Mouse (Mus musculus): ENCODE measurements around the gene Gpr107.

The Gpr107 gene

GRCm38 (mm10) chr2:31151892-31152812 is at the start of gene Gpr107:
Gene Gpr107, plus strand, starts transcription at chr2:31152316.
- peak; percentile 81 for DNase-seq

DNA sequence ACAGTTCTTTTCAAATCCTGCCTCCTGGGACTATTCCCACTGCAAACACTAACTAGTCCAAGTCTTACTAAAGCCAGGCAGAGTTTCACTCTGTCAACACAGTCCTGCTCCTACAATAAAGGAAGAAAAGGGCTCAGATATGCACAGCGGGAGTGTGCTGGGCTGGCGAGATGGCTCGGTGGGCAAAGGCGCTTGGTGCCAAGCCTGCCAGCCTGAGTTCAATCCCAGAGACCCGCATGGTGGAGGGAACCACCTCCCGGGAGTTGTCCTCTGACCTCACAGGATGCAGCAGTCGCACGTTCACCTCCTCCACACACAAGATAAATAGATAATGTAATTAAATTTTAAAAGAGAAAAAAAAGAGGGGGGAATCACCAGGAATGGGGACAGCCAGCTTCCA is 48.8 kb upstream of the Gpr107 start:
- DNase-seq = no peak

DNA sequence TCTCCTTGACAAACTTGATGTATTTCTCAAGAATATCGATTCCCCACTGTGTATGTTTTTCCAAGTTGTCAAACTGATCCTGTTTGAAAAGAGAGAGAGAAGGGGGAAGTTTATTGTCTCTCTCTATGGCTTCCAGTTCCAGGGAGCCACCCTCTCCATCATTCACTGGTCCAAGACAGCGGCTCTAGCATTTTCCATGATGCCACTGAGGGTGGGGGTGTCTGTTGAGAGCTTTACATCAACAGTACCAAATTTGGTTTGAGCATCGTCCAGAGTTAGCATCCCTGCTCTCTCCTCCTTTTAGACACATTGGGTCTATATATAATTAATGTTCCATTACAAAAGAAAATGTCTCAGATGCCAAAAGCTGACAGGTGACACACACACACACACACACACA is 46.8 kb upstream of the Gpr107 start:
- no peak for DNase-seq

DNA sequence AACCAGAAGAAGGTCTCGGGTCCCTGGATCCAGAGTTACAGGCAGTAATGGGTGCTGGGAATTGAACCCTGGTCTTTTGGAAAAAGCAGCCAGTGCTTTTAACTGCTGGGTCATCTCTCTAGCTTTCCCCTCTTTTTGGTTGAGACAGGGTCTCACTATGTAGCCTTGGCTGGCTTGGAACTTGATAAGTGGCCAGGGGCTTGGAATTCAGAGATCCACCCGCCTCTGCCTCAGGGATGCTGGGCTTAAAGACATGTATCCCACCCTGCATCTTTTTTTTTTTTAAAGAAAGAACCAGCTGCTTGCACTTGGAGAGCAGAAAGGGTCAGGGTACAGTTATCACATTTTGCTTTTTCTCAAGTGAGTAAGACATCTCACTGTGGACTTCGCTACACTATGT is 46.1 kb upstream of the Gpr107 start:
- no peak for DNase-seq

DNA sequence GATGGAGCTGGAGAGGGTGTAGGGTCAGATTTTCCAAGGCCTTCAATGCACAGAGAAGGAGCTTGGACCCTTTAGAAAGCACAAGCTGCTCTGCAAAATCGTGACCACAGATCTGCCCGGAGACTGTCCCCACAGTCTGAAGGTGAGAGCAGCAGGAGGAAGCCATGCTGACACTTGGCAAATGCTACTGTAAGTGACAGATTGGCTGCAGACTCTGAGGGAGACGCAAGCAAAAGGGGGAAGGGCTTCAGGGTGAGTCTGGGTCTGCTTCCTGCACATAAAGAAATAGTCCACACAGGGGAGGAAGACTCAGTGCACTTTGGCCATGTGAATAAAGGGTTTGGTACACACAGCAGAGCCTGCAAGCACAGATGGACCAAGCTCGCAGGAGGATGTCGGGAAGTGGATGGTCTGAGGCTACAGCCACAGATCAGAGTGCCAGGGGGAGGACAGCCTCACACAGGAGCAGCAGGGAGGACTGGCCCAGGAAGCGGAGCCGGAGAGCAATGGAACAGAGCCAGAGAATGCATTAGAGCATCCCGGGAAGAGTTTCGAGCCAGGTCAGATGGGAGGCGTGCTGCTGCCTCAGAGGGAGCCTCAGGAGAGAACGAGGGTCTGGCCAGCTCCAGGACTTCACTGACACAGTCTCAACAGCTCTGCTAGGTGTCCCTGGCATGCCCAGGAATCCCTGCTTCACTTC is 45.3 kb upstream of the Gpr107 start:
- peak; percentile 98 for DNase-seq

DNA sequence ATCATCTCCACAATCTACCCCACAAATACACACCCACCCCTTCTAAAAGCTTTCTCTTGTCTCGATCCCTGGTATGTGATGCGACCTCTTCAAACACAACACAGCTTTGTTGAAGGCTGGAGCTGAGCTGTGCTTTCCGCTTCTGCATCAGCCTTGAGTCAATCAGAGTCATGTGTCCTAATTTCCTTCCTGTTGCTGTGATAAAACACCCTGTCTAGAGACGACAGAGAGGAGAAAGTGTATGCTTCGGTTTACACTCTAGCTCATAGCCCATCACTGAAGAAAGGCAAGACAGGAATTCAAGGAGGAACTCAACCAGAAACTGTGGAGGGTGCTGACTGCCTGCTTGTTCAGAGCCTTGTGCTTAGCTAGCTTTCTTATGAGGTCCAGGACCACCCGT is 43.9 kb upstream of the Gpr107 start:
- DNase-seq = no peak

DNA sequence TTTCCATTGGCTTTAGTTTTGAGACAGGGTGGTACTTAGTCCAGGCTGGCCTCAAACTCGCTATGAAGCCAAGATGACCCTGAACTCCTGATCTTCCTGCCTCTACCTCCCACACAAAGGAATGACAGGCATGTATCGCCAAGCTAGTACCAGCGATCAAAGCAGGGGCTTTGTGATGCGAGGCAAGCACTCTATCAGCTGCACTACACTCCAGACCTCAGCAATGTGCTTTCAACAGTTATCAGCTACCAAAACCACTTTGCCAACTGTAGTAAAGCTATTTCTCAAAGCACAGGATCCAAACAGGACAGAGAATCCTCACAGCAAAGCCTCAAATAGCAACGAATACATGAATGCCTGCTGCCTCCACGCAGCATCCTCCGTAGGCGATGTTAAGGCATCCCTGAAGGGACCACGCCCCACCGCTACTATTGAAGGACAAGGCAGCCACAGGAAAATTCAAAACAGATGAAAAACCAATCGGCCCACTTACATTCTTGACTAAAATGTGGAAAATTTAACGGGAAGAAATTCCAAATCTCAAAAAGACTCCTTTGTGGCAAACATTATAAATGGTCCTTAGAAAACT is 42.1 kb upstream of the Gpr107 start:
- DNase-seq = no peak

DNA sequence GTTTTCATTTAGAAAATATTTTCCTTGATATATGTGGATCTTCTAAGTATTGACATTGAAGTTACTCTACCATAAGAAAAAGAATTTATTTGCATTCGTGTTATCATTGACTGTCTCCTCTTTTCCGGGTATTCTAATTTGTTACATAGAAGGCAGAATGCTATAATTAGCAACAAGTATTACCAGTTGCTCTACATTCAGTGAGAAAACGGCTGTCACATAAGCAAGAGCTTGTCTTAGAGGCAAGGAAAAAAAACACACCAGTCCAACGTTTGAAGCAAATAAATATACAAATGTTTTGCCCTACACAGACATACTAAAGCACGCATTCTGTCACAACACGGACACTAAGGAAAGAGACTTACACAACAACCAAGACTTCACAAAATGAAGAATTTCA is 40.4 kb upstream of the Gpr107 start:
- no peak for DNase-seq

DNA sequence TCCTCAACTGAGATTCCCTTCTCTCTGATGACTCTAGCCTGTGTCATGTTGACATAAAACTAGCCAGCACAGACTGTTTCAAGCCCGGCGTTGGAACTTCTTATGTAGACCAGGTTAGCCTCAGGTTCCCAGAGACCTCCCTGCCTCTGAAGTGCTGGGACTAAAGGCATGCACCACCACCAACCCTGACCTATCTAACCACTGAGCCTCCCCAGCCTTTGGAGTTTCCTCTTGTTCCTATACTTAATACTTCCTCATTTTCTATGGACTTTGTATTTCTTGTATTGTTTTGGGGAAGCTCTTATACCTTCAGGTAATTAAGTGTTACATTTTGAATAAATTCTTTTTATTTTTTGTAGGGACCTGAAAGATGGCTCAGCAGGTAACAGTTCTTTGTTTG is 37.9 kb upstream of the Gpr107 start:
- DNase-seq = no peak

DNA sequence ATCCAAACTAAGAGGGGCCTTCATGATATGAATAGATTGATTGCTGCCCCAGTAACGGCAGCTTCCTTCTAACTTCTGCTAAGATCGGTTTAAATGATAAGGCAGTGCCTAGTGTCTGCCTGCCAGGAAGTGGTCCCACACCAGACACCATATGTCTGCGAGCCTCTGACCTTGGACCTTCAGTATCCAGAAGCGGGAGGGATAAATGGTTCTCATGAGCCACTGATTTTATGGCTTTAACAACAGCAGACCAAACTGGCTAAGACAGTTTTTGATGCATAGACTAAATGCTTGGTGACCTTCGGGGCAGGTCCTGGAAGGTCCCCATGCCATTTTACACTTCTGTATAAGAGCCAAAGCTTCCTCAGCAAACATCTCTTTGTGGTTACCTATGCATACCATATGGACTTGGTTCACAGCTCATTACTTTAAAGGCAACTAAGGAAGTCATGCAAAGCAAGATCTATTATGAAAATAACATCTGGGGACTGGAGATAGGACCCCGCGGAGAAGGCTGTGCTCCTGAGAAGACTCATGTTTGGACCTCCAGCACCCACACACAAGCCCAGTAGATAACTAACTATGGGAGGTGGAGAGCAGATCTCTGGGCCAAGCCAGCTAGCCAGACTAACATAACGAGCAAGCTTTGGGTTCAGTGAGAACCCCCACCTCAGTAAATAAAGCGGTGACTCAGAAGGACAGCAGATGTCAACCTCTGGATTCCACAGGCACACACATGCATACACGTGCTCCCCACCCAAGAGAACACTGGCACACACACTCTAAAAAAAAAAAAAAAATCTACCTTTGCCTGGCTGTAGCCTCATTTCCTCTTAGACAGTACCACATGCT is 36.8 kb upstream of the Gpr107 start:
- no peak for DNase-seq

- DNase-seq = no peak
These were observed 36.0 kb upstream of the Gpr107 start for GRCm38 (mm10) chr2:31115943-31116731.

DNA sequence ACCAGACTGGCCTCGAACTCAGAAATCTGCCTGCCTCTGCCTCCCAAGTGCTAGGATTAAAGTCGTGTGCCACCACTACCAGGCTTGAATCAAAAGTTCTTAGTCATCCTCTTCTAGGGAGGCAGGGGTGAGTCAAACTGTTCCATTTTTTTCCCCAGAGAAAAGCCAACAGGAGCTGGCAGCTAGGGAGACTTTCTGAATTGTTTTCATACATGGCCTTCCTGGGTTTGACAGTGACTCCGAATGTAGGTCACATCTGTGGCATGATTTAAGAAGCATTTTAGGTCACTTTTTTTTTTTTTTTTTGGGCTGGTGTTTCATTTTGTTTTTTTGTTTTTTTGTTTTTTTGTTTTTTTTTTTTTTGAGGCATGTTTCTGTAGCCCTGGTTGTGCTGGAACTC is 33.9 kb upstream of the Gpr107 start:
- DNase-seq = no peak

DNA sequence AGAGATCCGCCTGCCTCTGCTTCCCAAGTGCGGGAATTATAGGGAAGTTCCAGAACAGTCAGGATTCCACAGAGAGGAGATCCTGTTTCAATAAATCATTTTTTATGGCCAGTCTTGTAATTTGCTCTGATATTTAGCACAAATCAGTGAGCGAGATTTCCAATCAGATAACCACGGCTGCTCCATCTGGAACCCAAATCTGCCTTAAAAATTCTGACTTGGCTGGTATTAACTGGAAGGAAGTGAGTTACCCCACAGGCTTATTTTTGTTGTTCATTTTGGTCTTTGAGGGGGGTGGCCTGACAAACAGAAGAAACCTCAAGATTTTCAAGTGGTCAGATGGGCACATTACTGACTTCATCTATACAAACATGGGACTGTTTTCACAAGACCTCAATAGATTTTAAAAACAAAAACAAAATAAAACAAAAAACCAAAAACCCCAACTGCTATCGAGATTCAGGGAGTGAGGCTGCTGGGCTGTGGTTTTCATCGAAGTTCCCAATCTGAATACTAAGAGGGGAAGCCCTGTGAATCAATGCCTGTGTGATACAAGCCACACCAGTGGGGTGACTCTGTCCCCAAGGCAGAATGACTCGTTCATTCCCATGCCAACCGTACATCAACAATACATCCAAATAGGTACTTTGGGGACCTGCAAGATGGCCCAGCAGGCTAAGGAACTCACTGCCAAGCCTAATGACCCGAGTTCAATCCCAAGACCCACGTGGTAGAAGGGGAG is 33.3 kb upstream of the Gpr107 start:
- no peak for DNase-seq

GRCm38 (mm10) chr2:31119795-31120194 is 32.3 kb upstream of the Gpr107 start:
- peak; percentile 83 for DNase-seq

- DNase-seq = no peak
These were observed 30.9 kb upstream of the Gpr107 start for GRCm38 (mm10) chr2:31121131-31121693.

DNA sequence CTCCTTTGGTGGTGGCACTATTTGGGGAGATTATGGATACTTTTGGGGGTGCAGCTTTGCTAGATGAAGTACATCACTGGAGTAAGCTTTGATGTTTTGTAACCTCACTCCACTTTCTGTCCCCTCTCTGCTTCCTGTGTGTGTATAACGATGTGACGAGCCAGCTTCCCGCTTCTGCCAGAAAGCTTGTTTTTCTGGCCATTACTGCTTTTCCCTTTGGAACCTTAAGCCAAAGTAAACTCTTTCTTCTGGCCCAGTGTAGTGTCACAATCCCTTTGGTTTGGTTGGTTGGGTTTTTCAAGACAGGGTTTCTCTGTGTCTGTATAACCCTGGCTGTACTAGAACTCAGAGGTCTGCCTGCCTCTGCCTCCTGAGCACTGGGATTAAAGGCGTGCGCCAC is 29.3 kb upstream of the Gpr107 start:
- no peak for DNase-seq

DNA sequence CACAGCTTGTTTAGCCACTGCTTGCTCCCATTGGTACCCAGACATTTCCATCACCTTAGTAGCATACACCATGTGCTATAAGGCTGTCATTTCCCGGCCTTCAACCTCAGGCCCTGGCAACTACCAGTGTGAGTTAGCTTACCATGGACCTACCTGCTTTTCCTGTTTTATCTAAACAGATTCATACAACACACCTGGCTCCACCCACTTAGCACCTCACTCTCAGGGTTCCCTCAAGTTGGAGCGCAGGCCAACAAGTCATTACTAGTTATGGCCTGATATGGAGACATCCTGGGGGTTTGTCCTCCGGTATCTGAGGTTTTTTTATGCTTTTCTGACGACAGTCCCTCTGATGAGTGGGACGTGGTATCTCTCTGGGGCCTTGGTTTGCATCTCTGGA is 28.6 kb upstream of the Gpr107 start:
- no peak for DNase-seq

DNA sequence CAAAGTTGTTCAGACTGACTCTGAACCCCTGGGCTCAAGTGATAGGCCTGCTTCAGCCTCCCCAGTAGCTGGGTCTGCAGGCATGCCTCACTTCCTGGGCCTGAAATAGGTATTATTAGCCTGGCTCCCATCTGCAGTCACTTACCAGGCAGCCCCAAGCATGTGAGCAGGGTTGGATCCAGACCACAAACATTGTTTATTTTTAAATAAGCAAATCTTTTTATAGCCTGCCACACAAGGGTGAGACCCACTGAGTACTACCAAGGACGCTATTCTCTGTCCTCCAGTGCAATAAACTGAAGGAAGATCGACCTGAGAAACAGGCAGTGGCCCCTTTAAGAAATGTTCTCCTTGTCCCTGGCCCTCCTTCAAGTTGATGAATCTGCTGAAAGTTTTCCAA is 27.4 kb upstream of the Gpr107 start:
- DNase-seq = no peak

- DNase-seq = no peak
These were observed 27.0 kb upstream of the Gpr107 start for GRCm38 (mm10) chr2:31125156-31125555.

DNA sequence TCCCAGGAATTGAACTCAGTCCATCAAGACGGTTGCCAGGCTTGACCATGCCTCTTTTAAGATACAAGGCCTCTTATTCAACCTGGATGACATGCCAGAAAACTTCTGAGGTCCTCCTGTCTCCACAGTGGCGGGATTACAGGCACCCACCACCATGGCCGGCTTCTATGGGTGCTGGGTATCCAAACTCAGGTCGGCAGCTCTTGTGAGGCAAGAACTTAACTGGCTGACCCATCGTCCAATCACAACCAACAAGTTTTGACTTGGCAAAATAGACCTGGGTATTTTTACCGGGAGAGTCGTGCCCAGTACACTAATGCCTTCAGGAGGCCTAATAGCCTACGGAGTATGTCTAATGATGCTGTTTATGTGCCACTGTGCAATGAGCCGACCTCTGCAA is 26.1 kb upstream of the Gpr107 start:
- no peak for DNase-seq

DNA sequence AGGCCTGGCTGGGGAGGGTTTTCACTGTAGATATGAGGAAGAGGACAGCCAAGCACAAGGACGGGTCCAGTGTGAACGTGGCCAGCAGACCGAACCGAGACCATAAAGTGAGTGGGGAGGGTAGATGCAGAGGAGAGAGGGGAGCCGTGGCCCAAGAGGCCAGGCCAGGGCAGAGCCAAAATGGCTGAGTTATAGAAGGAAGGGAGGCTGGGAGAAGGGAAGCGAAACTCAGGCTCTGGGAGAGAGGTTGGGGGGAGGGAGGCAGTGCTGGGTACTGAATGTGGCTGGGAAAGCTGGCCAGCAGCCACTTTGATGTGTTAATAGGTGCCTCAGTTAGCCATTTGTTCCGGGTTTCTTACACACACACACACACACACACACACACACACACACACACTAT is 24.9 kb upstream of the Gpr107 start:
- DNase-seq = no peak

Measured in cerebellum, adult 9-11 months (tissue).